Mouse (Mus musculus): ENCODE measurements around the gene Rpl36al.
"Not testable (repeated sequence)": the region's sequence is repeated elsewhere in the genome, so short reads cannot be mapped to it uniquely, and the experiment has no call there.

Rpl36al gene

GRCm38 (mm10) chr12:69192637-69193036, 8.8 kb upstream of the Rpl36al start:
- no peak for DNase-seq

GRCm38 (mm10) chr12:69191396-69191795, 7.5 kb upstream of the Rpl36al start:
- DNase-seq: no peak

- DNase-seq: no peak
Observed at GRCm38 (mm10) chr12:69190522-69190921, 6.6 kb upstream of the Rpl36al start.

GRCm38 (mm10) chr12:69190074-69190473, 6.2 kb upstream of the Rpl36al start:
- DNase-seq: no peak

GRCm38 (mm10) chr12:69186811-69187471, 3.1 kb upstream of the Rpl36al start:
- DNase-seq: no peak

GRCm38 (mm10) chr12:69185371-69185770, 1.5 kb upstream of the Rpl36al start:
- no peak for DNase-seq

- no peak for DNase-seq
Observed at GRCm38 (mm10) chr12:69184342-69185295, 736 bp upstream of the Rpl36al start.

GRCm38 (mm10) chr12:69181800-69182199, 2.1 kb downstream of the Rpl36al start:
- DNase-seq: no peak

- DNase-seq: no peak
Observed at GRCm38 (mm10) chr12:69179371-69179770, 4.5 kb downstream of the Rpl36al start.

GRCm38 (mm10) chr12:69177526-69177925, 6.4 kb downstream of the Rpl36al start:
- DNase-seq: no peak

GRCm38 (mm10) chr12:69175975-69176374, 7.9 kb downstream of the Rpl36al start:
- DNase-seq: no peak

- no peak for DNase-seq
Observed at GRCm38 (mm10) chr12:69171307-69171706, 12.6 kb downstream of the Rpl36al start.

GRCm38 (mm10) chr12:69168461-69169106, 15.3 kb downstream of the Rpl36al start, which contains the start of gene Lrr1:
Lrr1 (plus strand) TSS chr12:69168814.
- DNase-seq: peak; percentile 86

- DNase-seq: no peak
Observed at GRCm38 (mm10) chr12:69167656-69168460, 16.0 kb downstream of the Rpl36al start.

GRCm38 (mm10) chr12:69166861-69167581, 16.9 kb downstream of the Rpl36al start:
- not testable (repeated sequence) for DNase-seq

- DNase-seq: no peak
Observed at GRCm38 (mm10) chr12:69164904-69165303, 19.0 kb downstream of the Rpl36al start.

- not testable (repeated sequence) for DNase-seq
Observed at GRCm38 (mm10) chr12:69163586-69163985, 20.3 kb downstream of the Rpl36al start.

GRCm38 (mm10) chr12:69160677-69161076, 23.2 kb downstream of the Rpl36al start:
- DNase-seq: not testable (repeated sequence)

- DNase-seq: no peak
Observed at GRCm38 (mm10) chr12:69159578-69159940, 24.3 kb downstream of the Rpl36al start.

- DNase-seq: peak; percentile 97
Observed at GRCm38 (mm10) chr12:69158765-69159577, 24.9 kb downstream of the Rpl36al start, which contains the start of gene Rps29. Rps29 (minus strand) TSS chr12:69159186.

- DNase-seq: no peak
Observed at GRCm38 (mm10) chr12:69158366-69158764, 25.5 kb downstream of the Rpl36al start.

Measured in right cerebral cortex, postnatal 25 days (tissue).